Mouse (Mus musculus) heart, postnatal 25 days (tissue): Measurements from ENCODE around the gene Psmc3ip. TPM values are rescaled to one million over a fixed set of nuclear protein-coding genes. Genes with fewer than 3 reads are reported as not detected.
"Not testable (repeated sequence)": the region's sequence is repeated elsewhere in the genome, so short reads cannot be mapped to it uniquely, and the experiment has no call there.

Source experiments
- DNase-seq: peaks from one replicate; pipeline ENCODE4 v3.0.0; 2022; ENCODE audit warnings: low spot score
- intact Hi-C: fragments of 180-260 bp; cut with DNase I; formaldehyde crosslinking; loops from one replicate; pipeline ENCODE4 v1.15.1; 2025
- total RNA-seq, 2 experiments: library from RNA; stranded (reverse); gene quantifications; 2 replicates each; pipeline ENCODE4 v1.2.3; 2021

The Psmc3ip gene
- total RNA-seq = 1 to 10 TPM; 3.1 TPM

GRCm38 (mm10) chr11:101095314-101096024 lies at the start of gene Psmc3ip:
Psmc3ip (minus strand) TSS chr11:101095436.
- peak; percentile 90 for DNase-seq
- intact Hi-C loops = loop anchor here (1.0 kb wide), 2 partner anchors 24 to 79 kb away; partner anchors contain the start of genes Retreg3 and Tubg1

- no peak for DNase-seq
Observed at GRCm38 (mm10) chr11:101143338-101144225, 48.3 kb upstream of the Psmc3ip start.

DNA sequence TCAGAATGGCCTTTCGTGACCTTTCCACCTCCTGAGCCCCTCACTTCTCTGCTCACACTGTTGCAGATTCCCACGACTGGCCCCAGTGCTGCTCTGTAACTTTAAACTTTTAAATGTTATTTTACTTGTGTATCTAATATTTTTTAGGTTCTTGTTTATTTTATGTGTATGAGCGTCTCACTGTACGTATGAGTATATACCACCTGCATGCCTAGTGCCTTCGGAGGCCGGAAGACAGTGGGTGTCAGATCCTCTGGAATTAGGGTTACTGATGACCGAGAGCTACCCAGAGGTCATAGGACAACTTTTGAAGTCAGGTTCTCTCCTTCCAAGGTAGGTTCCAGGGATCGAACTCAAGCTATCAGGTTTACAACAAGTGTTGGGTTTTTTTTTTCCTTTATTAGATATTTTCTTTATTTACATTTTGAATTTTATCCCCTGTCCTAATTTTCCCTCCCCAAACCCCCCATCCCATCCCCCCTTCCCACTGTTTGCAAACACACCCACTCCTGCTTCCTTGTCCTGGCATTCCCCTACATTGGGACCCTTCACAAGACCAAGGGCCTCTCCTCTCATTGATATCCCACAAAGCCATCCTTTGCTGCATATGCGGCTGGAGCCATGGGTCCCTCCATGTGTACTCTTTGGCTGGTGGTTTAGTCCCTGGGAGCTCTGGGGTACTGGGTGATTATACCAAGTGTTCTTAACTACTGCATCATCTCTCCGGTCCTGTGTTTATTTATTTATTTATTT lies 47.2 kb upstream of the Psmc3ip start:
- intact Hi-C loops = no loop called here
- DNase-seq = no peak

More at GRCm38 (mm10) chr11:101143338-101144225, 48.3 kb upstream of the Psmc3ip start:
- intact Hi-C loops = no loop called here

DNA sequence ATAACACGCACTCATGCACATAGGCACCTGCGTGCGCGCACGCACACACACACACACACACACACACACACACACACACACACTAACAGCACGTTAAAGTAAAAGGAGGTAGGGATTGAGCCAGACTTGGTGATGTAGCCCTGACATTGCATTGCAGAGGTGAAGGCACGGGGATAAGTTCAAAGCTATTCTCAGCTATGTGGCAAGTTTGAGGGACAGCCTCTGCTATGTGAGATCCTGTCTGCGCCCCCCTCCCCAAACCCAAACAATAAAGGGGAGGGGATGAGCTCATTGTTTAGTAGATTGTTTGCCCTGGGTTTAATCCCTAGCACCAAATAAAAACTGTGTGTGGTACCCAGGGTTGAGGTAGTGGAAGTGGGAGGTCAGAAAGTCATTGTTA lies 45.9 kb upstream of the Psmc3ip start:
- intact Hi-C loops = no loop called here

GRCm38 (mm10) chr11:101140164-101140819 lies 45.1 kb upstream of the Psmc3ip start:
- no peak for DNase-seq

More for the DNA sequence above, 45.9 kb upstream of the Psmc3ip start:
- DNase-seq = no peak

GRCm38 (mm10) chr11:101138536-101139181 lies 43.4 kb upstream of the Psmc3ip start:
- no peak for DNase-seq
- intact Hi-C loops = no loop called here

More at GRCm38 (mm10) chr11:101140164-101140819, 45.1 kb upstream of the Psmc3ip start:
- intact Hi-C loops = no loop called here

DNA sequence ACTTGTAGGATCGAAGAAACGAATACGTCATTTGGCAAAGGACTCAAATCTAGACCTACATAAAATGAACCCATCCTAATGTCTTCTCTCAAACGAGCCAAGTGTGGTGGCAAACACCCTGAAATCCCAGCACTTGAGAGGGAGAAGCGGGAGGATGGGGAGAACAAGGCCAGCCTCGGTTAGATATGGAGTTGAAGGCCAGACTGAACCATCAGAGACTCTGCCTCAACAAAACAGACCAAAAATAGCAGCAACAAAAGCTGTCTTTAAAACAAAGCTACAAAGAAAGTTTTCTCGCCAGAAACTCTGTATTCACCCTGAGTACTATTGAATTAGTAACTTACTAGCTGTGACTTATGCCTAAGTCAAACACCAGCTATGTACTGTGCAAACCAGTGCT lies 41.8 kb upstream of the Psmc3ip start:
- intact Hi-C loops = no loop called here
- DNase-seq = no peak

- intact Hi-C loops = no loop called here
- no peak for DNase-seq
Observed at GRCm38 (mm10) chr11:101134217-101134865, 39.1 kb upstream of the Psmc3ip start.

DNA sequence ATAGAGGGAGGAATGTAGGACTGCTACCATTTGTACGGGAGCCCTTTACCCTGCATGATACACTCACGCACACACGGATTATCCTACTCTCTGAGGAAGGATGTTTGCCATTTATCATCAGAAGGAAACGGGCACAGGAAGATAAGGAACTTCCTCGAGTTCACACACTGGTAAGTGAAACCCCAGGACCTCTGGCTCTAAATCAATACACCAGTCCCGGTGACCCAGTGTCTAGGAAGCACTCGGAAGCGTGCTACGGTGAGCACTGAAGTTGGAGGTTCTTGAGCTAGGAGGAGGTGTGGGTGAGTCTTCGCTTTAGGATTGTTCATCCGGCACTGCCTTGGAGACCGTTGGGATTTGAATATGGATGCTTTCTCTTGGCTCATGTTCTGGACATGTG lies 37.8 kb upstream of the Psmc3ip start:
- intact Hi-C loops = no loop called here
- no peak for DNase-seq

- intact Hi-C loops = no loop called here
- DNase-seq = no peak
Observed at GRCm38 (mm10) chr11:101131701-101132100, 36.5 kb upstream of the Psmc3ip start.

- intact Hi-C loops = no loop called here
- no peak for DNase-seq
Observed at GRCm38 (mm10) chr11:101131187-101131586, 36.0 kb upstream of the Psmc3ip start.

DNA sequence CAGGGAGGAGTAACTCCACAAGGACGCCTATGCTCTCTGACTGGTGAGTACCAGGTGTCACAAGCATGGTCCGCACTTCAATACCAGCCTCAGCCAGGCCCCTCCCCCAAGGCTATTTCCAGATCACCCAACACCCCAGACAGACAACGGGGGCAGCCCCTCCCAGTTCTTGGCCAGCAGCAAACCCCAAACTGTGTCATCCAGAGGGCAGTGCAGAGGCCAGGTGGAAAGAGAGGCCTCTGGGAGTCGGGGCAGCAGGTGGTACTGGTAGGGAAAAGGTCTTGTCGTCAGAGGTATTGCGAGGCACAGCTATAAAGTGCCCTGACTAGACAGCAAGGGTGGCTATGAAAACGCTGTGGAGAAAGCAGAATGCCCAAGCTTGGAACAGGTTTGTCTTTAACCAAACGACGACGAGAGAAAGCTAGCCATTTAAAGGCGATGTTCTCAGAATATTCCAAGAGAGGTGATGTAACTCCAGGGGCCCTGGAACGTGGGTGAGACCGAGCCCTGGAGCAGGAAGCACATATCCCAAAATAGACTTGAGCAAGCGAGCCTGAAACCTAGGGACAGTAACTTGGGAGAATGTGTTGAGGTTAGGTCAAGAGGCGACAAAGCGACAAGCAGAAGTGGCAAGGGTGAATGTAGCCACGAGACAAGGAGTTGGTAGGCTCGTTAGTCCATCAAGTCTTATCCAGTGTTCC lies 35.0 kb upstream of the Psmc3ip start:
- peak; percentile 46 for DNase-seq
- intact Hi-C loops = no loop called here

DNA sequence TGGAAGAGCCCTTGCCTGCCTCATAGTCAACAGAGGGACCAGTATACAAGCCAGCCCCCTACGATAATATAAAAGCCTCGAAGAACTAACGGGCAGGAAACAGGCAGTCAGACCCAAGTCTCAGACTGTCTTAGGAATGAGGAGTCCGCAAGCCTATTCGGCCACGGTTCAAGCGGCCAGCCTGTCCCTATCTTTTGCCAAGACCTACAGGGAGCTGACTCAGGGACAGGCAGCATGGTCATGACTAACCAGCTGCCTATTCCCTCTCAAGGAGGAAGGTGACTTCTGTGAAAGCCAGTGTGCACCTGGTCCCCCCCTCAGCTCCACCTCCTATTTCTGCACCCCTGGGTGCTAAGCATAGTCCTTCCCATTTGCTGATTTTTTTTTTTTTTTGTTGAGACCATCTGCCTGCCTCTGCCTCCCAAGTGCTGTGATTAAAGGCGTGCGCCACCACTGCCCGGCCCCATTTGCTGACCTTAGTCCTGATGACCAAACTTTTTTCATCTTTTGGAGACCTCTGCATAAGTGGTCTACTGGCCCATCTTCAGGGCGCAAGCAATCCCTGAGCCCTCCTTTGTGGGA lies 33.9 kb upstream of the Psmc3ip start:
- DNase-seq = no peak

DNA sequence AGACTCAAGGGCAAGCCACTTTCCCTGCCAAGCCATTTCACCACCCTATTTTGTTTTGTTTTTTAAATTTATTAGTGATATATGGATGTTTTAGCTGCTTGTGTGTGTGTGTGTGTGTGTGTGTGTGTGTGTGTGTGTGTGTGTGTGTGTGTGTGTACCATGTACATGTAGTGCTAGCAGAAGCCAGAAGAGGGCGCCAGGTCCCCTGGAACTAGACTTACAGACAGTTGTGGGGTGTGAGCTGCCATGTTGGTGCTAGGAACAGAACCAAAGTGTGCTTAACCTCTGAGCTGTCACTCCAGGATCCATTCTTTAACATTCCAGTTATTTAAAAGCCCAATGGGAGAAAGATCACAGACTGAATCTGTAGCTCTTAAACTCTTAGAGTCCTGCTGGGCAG lies 31.8 kb upstream of the Psmc3ip start:
- DNase-seq = no peak
- intact Hi-C loops = no loop called here

More for the DNA sequence above, 33.9 kb upstream of the Psmc3ip start:
- intact Hi-C loops = no loop called here

GRCm38 (mm10) chr11:101125008-101125407 lies 29.8 kb upstream of the Psmc3ip start:
- DNase-seq, intact Hi-C loops: not testable (repeated sequence)

- DNase-seq, intact Hi-C loops: not testable (repeated sequence)
Observed at GRCm38 (mm10) chr11:101124494-101124893, 29.3 kb upstream of the Psmc3ip start.

GRCm38 (mm10) chr11:101120545-101121188 lies 25.4 kb upstream of the Psmc3ip start:
- DNase-seq = no peak
- intact Hi-C loops = loop anchor here (2.0 kb wide), 1 partner anchor 48 kb away; no protein-coding TSS in a partner anchor
